Mouse (Mus musculus): ENCODE measurements around the gene Tstd2. TPM values are rescaled to one million over a fixed set of nuclear protein-coding genes. Genes with fewer than 3 reads are reported as not detected.

The Tstd2 gene
- polyA plus RNA-seq, 1 experiment from 2014 or later: 45.5 TPM

- Histone ChIP-seq H3K27me3 (no peaks in the 10 kb centered on the region), H3K9me3 (replicated peaks) (no peaks in the 10 kb centered on the region), H3K27ac (no peak overlapping the region), H3K4me3 (no peak overlapping the region), H3K4me1 (no peaks in the 10 kb centered on the region), H3K36me3 (ENCODE audit: poor library complexity, severe bottlenecking) (peaks cover 81% of the 10 kb centered on the region), H3K9ac (no peak overlapping the region), H3K4me2 (no peak overlapping the region)
- 83% methylated on average over 10 of the region's 10 CpGs for WGBS
- ATAC-seq: no peak
Measured at GRCm38 (mm10) chr4:46116544-46117175, 21.8 kb downstream of the Tstd2 start.

- Histone ChIP-seq H3K4me3 (no peak overlapping the region), H3K27me3 (no peaks in the 10 kb centered on the region), H3K4me2 (no peak overlapping the region), H3K9ac (no peak overlapping the region), H3K27ac (no peak overlapping the region), H3K36me3 (ENCODE audit: poor library complexity, severe bottlenecking) (peaks cover 68% of the 10 kb centered on the region), H3K4me1 (no peaks in the 10 kb centered on the region), H3K9me3 (replicated peaks) (no peaks in the 10 kb centered on the region)
- WGBS: 82% methylated on average over 1 of the region's 1 CpGs
- no peak for ATAC-seq
Measured at GRCm38 (mm10) chr4:46115308-46115707, 23.2 kb downstream of the Tstd2 start.

- Histone ChIP-seq H3K9ac (no peak overlapping the region), H3K4me1 (no peaks in the 10 kb centered on the region), H3K4me3 (no peak overlapping the region), H3K27ac (no peak overlapping the region), H3K4me2 (no peak overlapping the region), H3K36me3 (ENCODE audit: poor library complexity, severe bottlenecking) (peaks cover 29% of the 10 kb centered on the region), H3K9me3 (replicated peaks) (no peaks in the 10 kb centered on the region), H3K27me3 (no peaks in the 10 kb centered on the region)
- no peak for ATAC-seq
- 79% methylated on average over 3 of the region's 3 CpGs for WGBS
Measured at GRCm38 (mm10) chr4:46111361-46111760, 27.1 kb downstream of the Tstd2 start.

- Histone ChIP-seq H3K36me3 (ENCODE audit: poor library complexity, severe bottlenecking) (peaks cover 16% of the 10 kb centered on the region), H3K4me3 (no peak overlapping the region), H3K4me2 (no peak overlapping the region), H3K9ac (no peak overlapping the region), H3K9me3 (replicated peaks) (no peaks in the 10 kb centered on the region), H3K27ac (no peak overlapping the region), H3K27me3 (no peaks in the 10 kb centered on the region), H3K4me1 (no peaks in the 10 kb centered on the region)
- ATAC-seq: no peak
- 91% methylated on average over 8 of the region's 8 CpGs for WGBS
Measured at GRCm38 (mm10) chr4:46110084-46110483, 28.4 kb downstream of the Tstd2 start.

GRCm38 (mm10) chr4:46102078-46102769 lies 36.3 kb downstream of the Tstd2 start:
- Histone ChIP-seq H3K4me3 (no peak overlapping the region), H3K4me2 (no peak overlapping the region), H3K27me3 (no peaks in the 10 kb centered on the region), H3K36me3 (ENCODE audit: poor library complexity, severe bottlenecking) (no peaks in the 10 kb centered on the region), H3K9ac (no peak overlapping the region), H3K4me1 (no peaks in the 10 kb centered on the region), H3K27ac (no peak overlapping the region), H3K9me3 (replicated peaks) (no peaks in the 10 kb centered on the region)
- 93% methylated on average over 10 of the region's 10 CpGs for WGBS
- no peak for ATAC-seq

GRCm38 (mm10) chr4:46101211-46101711 lies 37.2 kb downstream of the Tstd2 start:
- no peaks in the 10 kb centered on the region for H3K4me1 ChIP-seq
- no peak overlapping the region for H3K9ac ChIP-seq

GRCm38 (mm10) chr4:46100539-46100938 lies 38.0 kb downstream of the Tstd2 start:
- Histone ChIP-seq H3K27me3 (no peaks in the 10 kb centered on the region), H3K36me3 (ENCODE audit: poor library complexity, severe bottlenecking) (no peaks in the 10 kb centered on the region), H3K9ac (no peak overlapping the region), H3K4me2 (no peak overlapping the region), H3K4me3 (no peak overlapping the region), H3K4me1 (peaks cover 3% of the 10 kb centered on the region), H3K27ac (no peak overlapping the region), H3K9me3 (replicated peaks) (no peaks in the 10 kb centered on the region)
- ATAC-seq: no peak
- 85% methylated on average over 7 of the region's 7 CpGs for WGBS

More at GRCm38 (mm10) chr4:46101211-46101711, 37.2 kb downstream of the Tstd2 start:
- Histone ChIP-seq H3K27me3 (no peaks in the 10 kb centered on the region), H3K27ac (no peak overlapping the region), H3K4me3 (no peak overlapping the region), H3K9me3 (replicated peaks) (no peaks in the 10 kb centered on the region), H3K36me3 (ENCODE audit: poor library complexity, severe bottlenecking) (no peaks in the 10 kb centered on the region), H3K4me2 (no peak overlapping the region)
- ATAC-seq: no peak
- 54% methylated on average over 14 of the region's 14 CpGs for WGBS

- H3K9ac ChIP-seq: no peak overlapping the region
- no peak for ATAC-seq
- no peaks in the 10 kb centered on the region for H3K9me3 ChIP-seq (replicated peaks)
- no peaks in the 10 kb centered on the region for H3K36me3 ChIP-seq (ENCODE audit: poor library complexity, severe bottlenecking)
- 84% methylated on average over 9 of the region's 9 CpGs for WGBS
- no peak overlapping the region for H3K4me2 ChIP-seq
- no peak overlapping the region for H3K27ac ChIP-seq
- H3K4me1 ChIP-seq: peaks cover 7% of the 10 kb centered on the region
- no peaks in the 10 kb centered on the region for H3K27me3 ChIP-seq
- no peak overlapping the region for H3K4me3 ChIP-seq
Measured at GRCm38 (mm10) chr4:46099132-46099531, 39.4 kb downstream of the Tstd2 start.

GRCm38 (mm10) chr4:46097591-46097990 lies 40.9 kb downstream of the Tstd2 start:
- Histone ChIP-seq H3K9me3 (replicated peaks) (no peaks in the 10 kb centered on the region), H3K9ac (no peak overlapping the region), H3K4me3 (no peak overlapping the region), H3K4me2 (no peak overlapping the region), H3K27ac (no peak overlapping the region), H3K36me3 (ENCODE audit: poor library complexity, severe bottlenecking) (no peaks in the 10 kb centered on the region), H3K27me3 (no peaks in the 10 kb centered on the region), H3K4me1 (peaks cover 7% of the 10 kb centered on the region)
- ATAC-seq: no peak
- 96% methylated on average over 2 of the region's 2 CpGs for WGBS

GRCm38 (mm10) chr4:46096546-46096945 lies 41.9 kb downstream of the Tstd2 start:
- WGBS: 90% methylated on average over 7 of the region's 7 CpGs

GRCm38 (mm10) chr4:46095826-46096159 lies 42.7 kb downstream of the Tstd2 start:
- H3K36me3 ChIP-seq (ENCODE audit: poor library complexity, severe bottlenecking): no peaks in the 10 kb centered on the region
- no peak overlapping the region for H3K4me3 ChIP-seq
- H3K27ac ChIP-seq: no peak overlapping the region
- no peaks in the 10 kb centered on the region for H3K27me3 ChIP-seq
- ATAC-seq: no peak
- WGBS: 94% methylated on average over 3 of the region's 3 CpGs
- peaks cover 7% of the 10 kb centered on the region for H3K4me1 ChIP-seq
- H3K4me2 ChIP-seq: no peak overlapping the region
- no peak overlapping the region for H3K9ac ChIP-seq
- no peaks in the 10 kb centered on the region for H3K9me3 ChIP-seq (replicated peaks)

More at GRCm38 (mm10) chr4:46096546-46096945, 41.9 kb downstream of the Tstd2 start:
- Histone ChIP-seq H3K4me3 (no peak overlapping the region), H3K27ac (no peak overlapping the region), H3K36me3 (ENCODE audit: poor library complexity, severe bottlenecking) (no peaks in the 10 kb centered on the region), H3K9me3 (replicated peaks) (no peaks in the 10 kb centered on the region), H3K27me3 (no peaks in the 10 kb centered on the region), H3K4me1 (peaks cover 7% of the 10 kb centered on the region), H3K4me2 (no peak overlapping the region), H3K9ac (no peak overlapping the region)
- ATAC-seq: no peak

- WGBS: 56% methylated on average over 15 of the region's 15 CpGs
- no peak overlapping the region for H3K4me3 ChIP-seq
- ATAC-seq: no peak
Measured at GRCm38 (mm10) chr4:46094916-46095825, 43.3 kb downstream of the Tstd2 start.

More at GRCm38 (mm10) chr4:46094916-46095825, 43.3 kb downstream of the Tstd2 start:
- Histone ChIP-seq H3K9ac (no peak overlapping the region), H3K4me2 (no peak overlapping the region), H3K9me3 (replicated peaks) (no peaks in the 10 kb centered on the region), H3K4me1 (peaks cover 7% of the 10 kb centered on the region), H3K27me3 (no peaks in the 10 kb centered on the region), H3K36me3 (ENCODE audit: poor library complexity, severe bottlenecking) (no peaks in the 10 kb centered on the region), H3K27ac (peak overlapping the region; percentile 26; the same call in 1 of the 2 replicates)

Data from forebrain, embryonic 13.5 days (tissue).